Mouse (Mus musculus): ENCODE results near the gene Atp2b2. TPM values are rescaled to one million over a fixed set of nuclear protein-coding genes. Genes with fewer than 3 reads are reported as not detected.
"Not testable (repeated sequence)": the region's sequence is repeated elsewhere in the genome, so short reads cannot be mapped to it uniquely, and the experiment has no call there.

Gene Atp2b2
- total RNA-seq, 1 experiment from 2014 or later = 4.7 TPM

DNA sequence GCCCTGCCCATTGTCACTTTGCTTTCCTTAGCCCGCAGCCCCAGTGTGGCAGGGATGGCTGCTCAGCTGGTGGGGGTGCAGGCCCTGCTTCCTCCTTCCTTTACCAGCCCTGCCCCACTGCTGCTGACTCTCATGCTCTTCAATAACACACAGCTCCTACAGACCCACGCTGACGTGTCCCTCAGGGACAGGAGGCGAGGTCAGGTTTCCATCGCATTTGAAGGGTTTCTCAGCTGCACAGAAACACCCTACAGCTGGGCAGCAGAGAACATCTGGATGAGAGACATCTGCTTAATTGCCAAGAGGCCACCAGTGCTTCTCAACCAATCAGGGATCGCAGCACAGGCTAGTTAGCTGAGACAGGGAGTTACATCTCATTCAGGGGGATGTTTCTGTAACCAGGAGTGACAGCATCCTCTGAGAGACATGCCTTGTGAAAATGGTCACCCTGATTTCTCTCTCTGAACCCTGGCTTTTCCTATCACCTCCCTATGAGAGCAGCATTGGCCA, 254.9 kb downstream of the Atp2b2 start:
- no peak for DNase-seq

DNA sequence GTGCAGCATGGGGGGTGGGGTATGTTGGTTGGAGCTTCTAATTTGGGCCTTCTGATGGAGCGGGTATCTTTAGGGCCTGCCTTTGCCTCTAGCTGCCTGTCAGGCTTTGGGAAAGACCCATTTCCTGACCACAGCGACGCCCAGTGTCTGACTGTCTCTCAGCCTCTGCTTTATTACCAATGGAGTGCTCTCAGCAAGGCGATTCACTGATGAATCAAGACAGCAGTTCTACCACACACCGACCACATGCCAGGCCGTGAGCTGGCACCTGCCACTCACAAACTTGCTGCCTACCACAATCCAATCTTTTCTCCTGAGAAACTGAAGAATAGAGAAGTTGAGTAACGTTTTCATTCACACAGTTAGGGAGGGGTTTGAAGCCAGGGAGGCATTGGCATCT, 256.8 kb downstream of the Atp2b2 start:
- no peak for DNase-seq

DNA sequence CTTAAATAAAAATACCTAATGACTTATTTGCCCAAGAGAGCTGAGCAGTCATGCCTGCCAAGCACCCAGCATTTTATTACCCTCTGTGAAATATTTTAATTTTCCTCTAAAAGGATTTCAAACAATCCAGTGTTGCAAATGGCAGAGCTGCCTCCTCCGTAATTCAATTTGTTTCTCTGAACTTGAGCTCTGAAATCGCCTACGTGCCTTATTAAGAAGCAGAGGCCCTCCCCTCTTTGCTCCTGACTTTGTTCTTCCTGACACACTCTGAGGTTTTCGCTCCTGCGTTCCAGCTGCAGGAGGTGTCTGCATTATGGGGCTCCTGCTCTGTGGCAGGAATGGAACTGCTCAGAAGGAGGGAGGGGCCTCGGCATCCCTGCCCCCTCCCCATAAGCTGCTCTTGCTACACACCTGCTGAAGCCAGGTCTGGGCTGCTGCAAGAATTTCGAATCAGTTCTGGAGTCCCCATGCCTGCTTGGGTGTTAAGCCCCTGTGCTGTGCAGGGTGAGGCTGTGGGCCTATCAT, 264.1 kb downstream of the Atp2b2 start:
- DNase-seq = no peak

DNA sequence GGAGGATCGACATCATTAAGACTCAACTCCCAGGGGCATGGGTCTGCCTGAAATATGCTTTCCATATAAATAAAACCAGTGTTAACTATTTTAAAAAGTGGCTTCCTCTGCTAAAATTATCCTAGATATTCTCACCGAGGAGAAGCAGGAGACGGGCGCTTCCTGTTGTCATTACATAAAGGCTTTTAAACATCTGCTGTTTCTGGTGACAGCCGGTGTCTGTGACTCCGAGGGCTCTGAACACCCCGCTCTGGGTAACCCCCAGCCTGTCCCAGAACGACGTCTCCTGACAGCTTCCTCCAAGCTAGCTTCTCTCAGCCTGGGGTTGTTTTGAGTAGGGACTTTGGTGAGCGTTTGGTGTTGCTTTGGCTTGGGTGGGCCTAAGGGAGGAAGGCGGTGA, 273.6 kb downstream of the Atp2b2 start:
- DNase-seq = no peak

DNA sequence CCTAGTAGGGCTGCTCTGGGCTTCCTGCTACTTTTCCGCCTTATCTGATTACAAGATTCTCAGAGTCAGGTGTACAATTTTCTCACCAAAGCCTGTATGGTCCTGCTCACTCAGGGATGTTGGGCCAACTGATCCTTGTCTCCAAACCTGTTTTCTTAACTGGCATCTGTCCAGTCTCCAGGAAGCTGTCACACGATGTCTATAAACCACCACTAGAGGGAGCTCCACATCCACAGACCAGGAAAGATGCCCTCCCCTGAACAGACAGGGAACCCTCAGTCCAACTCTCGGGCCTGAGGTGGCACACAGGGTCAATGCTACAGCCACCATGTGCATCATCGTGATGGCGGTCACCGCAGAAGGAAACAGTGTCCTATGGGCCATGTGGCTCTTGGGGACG, 280.8 kb downstream of the Atp2b2 start:
- peak; percentile 72 for DNase-seq

DNA sequence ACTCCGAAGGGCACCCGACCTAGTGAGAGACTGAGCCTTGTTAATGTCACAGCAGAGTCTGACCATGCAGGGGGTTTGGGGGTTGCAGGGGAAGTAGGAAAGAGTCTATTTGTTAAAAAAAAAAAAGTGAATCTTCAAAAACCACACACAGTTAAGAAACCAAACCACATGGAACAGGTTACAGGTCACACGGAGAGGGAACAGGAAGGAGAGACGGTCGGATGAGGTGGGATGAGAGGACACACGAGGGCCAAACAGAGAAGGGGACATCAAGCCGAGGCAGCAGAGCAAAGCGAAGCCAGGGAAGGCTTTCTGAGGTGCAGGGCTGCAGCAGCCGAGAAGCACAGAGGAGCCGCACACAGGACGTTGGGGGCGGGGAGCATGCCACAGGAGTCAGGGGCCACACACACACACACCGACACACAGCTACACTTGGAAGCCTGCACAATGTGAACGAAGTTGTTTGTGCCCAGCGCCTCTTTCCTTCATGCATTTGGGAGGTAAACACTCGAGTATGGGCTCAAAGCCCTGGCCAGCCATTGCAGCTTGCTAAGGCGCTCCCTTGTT, 293.2 kb downstream of the Atp2b2 start:
- DNase-seq = no peak

DNA sequence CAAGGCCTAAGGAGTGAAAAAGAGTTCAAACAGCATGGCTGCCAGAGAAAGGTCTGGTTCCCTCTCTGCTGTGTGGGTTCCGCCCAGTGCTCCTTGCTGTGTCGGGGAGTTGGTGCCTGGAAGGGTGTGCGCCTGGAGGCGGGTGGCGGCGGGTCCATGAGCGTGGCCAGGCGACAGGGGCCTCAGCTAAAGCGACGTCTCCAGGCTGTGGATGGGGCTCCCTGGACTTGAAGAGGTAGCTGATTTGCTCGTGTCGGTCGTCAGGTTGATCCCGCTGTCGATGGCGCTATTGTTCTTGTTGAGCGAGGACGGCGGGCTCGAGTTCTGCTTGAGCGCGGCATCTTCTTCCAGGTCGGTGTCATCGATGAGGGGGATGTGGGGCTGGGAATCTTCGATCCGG, 294.1 kb downstream of the Atp2b2 start:
- no peak for DNase-seq

DNA sequence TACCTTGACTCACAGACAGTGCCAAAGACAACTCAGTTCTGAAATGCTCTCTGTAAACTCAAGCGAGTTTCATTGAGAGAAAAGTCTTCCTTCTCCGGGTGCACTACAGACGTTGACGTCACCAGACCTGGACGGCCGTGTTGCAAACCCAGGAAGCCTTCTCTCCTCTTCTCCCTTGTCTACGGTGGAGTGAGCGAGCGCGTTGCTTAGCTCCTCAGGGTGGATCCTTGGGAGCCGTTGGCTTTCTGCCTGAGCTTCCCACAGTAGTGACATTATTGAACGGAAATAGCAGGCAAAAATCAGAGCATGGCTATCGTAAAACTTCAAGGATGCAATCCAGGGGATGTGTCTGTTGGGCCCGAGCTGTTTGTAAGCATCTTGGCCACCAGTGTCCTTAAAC, 295.1 kb downstream of the Atp2b2 start:
- no peak for DNase-seq

DNA sequence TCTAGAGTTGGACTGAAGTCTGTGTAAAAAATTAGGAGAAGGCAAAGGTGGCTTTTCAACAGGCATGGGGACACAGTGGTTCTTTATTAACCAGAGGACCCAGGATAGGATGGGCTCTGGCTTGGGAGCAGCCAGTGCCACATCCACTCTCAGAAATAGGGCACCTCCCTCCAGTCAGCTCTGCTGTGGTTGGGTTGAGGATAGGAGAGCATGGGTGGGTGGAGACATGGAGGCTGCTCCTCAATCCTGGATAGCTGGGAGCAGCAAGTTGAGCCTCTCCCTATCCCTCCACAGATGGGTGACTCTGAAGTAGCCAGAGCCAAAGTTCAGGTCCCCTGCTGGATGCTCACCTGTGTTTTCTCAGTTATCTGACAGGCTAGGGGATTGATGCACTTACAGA, 297.3 kb downstream of the Atp2b2 start:
- DNase-seq = no peak

DNA sequence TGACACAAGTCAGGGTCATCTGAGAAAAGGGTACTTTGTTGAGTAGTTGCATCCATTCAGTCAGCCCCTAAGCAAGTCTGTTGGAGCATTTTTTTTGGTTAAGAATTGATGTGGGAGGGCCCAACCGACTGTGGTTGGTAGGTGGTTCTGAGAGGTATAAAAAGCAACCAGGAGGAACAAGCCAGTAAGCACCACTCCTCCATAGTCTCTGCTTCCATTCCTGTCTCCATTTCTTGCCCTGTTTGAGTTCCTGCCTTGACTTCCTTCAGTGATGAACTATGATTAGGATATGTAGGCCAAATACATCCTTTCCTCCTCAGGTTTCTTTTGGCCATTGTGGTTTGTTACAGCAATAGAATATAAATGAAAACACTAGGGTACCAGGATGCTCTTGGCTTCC, 299.3 kb downstream of the Atp2b2 start:
- no peak for DNase-seq

DNA sequence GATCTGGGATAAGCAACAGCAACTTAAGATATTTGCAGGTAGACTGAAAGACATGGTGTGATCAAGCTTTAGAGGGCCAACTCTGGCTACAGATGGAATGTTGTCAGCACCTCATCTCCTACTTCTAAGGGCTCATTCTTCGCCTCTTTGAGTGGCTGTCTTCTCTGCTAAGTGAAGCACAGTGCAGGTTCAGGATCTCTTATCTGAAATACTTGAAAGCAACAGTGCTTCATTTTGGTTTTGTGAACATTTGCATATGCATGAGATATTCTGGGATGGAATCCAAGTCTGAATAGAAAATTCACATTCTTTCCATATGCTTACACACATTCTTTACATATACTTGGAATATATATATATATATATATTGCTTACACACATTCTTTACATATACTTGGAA, 300.1 kb downstream of the Atp2b2 start:
- no peak for DNase-seq

DNA sequence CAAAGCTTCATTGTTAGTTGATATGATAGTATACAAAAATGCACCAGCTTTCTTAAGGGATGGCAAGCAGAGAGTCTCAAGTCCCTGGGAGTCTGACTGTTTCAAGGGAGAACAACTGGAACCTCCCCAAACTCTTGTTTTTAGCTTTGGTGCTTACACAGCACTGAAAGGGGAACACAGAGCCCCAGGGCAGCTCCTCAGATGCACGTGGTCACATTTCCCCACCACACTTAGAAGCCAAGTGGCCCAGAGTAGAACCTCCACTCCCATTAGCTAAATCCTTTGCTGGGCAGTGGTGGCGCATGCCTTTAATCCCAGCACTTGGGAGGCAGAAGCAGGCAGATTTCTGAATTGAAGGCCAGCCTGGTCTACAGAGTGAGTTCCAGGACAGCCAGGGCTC, 301.0 kb downstream of the Atp2b2 start:
- no peak for DNase-seq

DNA sequence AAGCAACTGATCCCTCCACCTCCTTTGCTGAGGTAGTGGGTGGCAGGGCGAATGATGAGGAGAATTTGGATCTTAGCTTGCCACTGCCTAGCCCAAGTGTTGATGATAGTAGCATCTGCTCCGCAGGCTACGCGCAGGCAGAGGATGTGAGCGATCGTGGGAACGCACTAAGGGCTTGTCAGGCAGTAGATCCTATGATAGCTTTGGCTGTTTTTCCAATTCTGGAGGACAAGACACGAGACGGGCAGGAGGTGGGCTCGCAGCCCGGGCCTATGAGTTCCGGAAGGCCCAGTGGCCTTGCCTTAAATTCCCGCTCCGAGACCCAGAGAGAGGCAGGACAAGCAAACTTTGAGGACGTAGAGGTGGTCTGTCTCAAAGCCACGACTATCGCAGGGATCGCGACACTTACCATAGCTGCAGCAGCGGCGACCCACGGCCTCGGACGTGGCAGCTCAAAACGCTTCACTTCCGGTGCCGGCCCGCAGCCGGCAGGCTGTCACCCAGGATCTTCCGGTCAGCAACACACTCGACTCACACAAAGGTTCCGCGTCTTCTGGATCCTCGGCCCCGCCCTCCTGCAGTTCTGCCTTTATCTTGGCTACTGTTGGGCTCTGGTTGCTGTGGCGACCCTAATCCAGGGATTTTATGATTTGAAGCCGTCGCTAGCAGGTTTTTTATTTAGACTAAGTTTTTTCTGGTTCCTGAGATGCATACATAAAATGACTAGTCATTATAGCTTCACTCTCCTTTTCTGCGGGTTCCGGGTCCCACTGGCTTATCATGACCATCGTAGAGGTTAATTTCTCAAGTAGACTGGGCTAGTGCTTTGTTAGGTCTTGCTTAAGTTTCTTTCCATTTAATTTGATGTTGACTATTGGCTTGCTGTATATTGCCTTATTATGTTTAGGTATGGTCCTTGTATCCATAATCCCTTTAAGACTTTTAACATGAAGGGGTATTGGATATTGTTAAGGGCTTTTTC, 301.9 kb downstream of the Atp2b2 start, which contains the start of gene Sec13:
Gene Sec13 (minus strand): TSS at position 508 of the 982 bp plus-strand sequence.
- peak; percentile 91 for DNase-seq

DNA sequence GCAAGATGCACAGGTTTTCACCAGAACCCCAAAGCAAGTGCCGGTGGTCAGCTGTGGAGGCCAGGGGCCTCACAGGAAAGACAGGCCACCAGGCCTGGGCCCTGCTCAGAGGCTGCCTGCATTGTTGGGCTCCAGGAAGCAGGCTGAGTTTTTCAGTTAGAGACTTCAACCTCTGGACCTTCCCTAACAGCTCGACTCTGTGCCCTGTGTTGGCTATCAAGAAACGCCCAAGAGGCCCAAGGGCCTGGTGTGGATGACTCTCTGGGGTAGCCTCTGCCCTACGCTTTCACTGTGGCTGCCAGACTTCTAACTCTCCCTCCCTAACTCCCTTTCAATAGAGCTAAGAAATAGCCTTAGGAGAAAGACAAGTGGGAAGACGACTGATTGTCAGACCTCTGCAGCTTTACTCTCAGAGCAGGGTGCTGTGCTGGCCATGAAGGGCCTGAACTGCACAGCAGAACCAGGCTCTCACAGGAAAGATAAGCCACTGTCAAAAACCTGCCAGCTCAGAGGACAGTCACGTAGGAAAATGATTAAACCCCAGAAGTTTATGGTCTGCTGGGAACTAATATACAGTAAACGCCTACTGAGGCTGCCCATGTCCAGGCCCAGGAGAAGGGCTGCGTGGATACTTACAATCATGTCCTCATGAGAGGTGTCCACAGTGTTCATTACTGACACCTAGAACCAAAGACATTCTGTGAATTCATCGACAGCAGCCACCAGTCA, 304.9 kb downstream of the Atp2b2 start:
- DNase-seq = no peak

DNA sequence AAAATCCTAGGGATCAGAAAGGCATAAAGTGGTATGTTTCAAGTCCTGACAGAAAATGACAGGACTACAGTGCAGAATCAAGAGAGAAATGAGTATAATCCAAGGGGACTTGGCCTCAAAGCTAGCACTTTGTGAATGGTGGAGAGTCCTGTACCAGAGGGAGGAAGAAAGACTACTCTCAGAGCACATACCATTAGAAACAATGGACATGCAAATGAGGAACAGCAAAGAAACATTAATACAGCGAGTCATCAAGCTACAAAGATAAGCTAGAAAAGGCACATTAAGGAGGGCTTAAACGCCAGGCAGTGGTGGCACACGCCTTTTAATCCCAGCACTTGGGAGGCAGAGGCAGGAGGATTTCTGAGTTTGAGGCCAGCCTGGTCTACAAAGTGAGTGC, 311.1 kb downstream of the Atp2b2 start:
- DNase-seq = no peak

DNA sequence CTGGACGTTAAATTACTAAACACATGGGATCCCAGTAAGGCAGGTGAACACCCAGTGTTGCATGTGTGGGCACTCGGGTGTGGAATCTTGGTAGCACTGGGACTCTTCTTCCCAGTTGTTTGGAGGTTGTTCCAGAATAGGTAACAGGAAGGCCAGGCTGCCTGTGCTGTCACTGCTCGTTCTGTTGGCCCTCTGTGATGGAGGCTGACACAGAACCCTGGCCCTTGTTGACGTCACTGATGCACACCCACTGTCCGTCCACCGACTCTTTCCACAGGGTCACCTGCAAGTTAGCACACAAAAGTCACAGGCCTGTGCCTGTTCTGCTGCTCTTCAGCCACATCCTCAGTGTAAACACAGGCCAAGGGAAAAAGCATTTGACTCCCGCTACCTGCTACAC, 314.2 kb downstream of the Atp2b2 start:
- DNase-seq = no peak

DNA sequence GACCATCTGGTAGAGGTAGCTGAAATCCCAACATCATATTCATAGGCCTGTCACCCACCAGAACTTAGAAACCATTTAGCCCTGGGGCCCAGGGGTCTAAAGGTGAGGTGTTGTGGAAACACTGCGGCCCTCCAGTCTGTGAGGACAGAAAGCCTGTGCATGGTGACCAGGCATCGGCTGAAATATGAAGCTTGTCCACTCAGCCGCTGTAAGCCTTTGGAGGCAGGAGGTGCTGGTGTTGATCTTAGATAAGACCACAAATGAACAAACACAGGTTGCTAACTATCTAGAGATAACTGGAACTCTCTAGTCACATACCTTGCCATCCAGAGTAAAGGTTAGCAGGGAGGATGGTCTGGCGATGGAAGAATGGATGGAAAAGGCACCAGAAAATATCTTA, 321.4 kb downstream of the Atp2b2 start:
- DNase-seq = no peak

DNA sequence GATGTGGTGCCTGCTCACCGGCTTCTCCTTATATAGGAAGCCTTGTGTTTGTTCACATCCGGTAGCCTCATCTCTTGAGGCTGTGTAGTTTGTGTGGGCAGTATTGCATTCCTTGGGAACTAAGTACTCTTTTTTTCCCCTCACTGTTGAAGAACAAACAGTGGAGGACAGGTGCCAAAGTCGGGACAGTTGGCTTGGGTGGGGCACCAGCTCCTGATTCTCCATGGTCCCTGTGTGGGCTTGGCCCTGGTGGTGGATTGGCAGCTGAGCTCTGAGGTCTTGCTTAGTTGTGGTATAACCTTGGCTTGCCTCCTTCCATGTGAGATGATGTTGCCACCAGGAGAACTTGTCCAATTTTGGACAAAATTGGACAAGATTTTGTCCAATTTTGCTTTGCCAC, 322.5 kb downstream of the Atp2b2 start, which contains the start of gene Ghrl:
Gene Ghrl (minus strand): TSS at position 3 of the 400 bp plus-strand sequence.
- DNase-seq = no peak

DNA sequence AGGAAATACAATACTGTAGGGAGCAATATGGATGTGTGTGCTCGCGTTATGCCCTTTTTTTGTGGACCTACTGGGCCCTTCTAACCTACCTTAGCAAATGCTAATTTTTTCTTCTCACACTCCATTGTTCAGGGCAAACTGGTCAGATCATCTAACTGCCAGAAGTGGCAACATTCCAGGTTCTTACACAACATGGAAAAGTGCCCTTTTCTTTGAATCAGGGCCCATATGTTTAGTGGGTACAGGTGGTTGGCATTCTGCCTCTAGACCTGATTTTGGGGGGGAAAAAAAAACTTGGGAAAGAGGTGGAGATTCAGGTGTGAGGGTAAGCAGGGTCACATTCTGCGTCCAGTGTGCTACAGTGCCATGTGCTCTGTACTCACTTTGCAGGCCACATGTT, 324.9 kb downstream of the Atp2b2 start:
- no peak for DNase-seq

DNA sequence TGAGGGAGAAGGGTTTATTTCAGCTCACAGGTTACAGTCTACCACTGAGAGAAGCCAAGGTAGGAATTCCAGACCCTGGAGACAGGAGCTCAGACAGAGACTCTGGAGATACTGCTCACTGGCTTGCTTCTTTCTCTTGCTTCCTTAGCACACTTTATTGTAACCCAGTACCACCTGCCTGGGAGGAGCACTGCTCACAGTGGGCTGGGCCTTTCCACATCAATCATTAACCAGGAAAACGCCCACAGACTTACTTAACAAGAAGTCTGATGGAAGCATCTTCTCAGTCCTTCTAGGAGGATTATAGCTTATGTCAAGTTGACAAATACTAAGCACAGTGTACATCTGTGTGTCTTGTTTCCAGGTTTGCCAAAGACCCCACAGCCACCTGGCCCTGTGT, 327.6 kb downstream of the Atp2b2 start:
- DNase-seq = no peak

DNA sequence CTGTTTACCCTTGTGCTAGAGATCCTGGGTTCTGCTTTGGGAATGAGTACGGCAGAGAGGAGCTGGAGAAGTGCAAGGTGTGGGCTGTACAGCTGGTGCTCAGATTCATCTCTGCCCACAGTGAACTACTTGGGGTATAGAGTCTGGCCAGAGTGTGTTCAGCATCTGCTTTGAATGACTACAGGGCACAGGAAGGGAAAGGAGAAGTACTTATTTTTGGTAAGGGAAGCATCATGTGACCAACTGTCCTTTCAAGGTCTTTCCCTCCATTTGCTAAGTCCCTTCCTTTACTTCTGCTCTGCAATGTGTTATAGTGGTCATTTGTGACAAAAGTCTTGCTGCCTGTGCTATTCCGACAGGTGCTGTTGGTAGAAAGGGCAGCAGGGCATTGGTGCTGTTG, 328.1 kb downstream of the Atp2b2 start:
- DNase-seq = no peak

DNA sequence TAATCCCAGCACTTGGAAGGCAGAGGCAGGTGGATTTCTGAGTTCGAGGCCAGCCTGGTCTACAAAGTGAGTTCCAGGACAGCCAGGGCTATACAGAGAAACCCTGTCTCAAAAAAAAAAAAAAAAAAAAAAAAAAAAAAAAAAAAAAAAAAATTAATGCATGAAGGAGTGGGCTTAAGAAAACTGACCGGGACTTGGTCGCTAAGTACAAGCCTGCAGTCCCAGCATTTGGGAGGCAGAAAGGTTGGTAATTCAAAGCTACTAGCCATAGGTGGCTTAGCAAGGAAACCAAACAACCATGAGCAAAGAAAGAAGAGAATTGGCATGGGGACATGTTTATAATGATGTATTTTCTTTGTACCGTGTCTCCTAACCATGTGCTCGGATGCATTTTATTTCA, 329.0 kb downstream of the Atp2b2 start:
- DNase-seq = not testable (repeated sequence)

DNA sequence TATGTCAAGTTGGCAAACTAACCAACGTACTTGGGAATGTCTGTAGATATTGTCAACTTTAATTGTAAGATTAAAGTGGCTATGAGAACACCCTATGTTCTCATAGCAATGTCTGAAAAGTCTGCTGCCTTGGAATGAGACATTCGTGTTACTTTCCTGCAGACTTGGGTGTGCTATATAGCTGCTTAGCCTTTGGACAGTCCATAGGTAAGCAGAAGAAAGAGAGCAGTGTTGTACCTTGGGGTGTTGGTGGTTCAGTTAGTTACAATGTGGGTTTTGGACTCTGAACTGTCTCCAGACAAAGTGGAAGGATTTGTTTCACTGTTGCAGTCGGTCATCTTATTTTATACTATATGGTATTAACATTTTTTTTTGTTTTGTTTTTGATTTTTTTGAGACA, 329.7 kb downstream of the Atp2b2 start:
- DNase-seq = no peak

All from adrenal gland, postnatal 14 days (tissue).